Mouse (Mus musculus) E14TG2a.4 (cell line): ENCODE data around the gene Entpd1.

Experiments
- H3K27me3 ChIP-seq: 2 replicates; pipeline ENCODE4 v1.6.1; 2014; ENCODE audit warnings: low read length, control low read depth; ENCODE audit not compliant: insufficient read depth
- H3K36me3 ChIP-seq: 2 replicates; pipeline ENCODE4 v1.6.1; 2014; ENCODE audit warnings: low read length, control low read depth; ENCODE audit not compliant: insufficient read depth
- H3K4me1 ChIP-seq: replicated peaks from 2 replicates; pipeline ENCODE4 v1.6.1; 2014; ENCODE audit warnings: low read depth, low read length, control low read depth
- H3K4me3 ChIP-seq: replicated peaks from 2 replicates; pipeline ENCODE4 v1.5.1; 2014; ENCODE audit warnings: mild to moderate bottlenecking, low read length
- H3K9me3 ChIP-seq: 2 replicates; pipeline ENCODE4 v1.6.1; 2014; ENCODE audit warnings: low read length, control low read depth
- CTCF ChIP-seq: conservative IDR thresholded peaks from 2 replicates; pipeline ENCODE4 v1.5.1; 2014; ENCODE audit warnings: low read length
- NANOG ChIP-seq: IDR thresholded peaks from 2 replicates; pipeline ENCODE4 v1.6.1; 2014; ENCODE audit warnings: borderline replicate concordance, low read length, mixed read lengths
- POU5F1 ChIP-seq: IDR thresholded peaks from 2 replicates; pipeline ENCODE4 v1.6.1; 2014; ENCODE audit warnings: low read length, borderline replicate concordance

Gene Entpd1

DNA sequence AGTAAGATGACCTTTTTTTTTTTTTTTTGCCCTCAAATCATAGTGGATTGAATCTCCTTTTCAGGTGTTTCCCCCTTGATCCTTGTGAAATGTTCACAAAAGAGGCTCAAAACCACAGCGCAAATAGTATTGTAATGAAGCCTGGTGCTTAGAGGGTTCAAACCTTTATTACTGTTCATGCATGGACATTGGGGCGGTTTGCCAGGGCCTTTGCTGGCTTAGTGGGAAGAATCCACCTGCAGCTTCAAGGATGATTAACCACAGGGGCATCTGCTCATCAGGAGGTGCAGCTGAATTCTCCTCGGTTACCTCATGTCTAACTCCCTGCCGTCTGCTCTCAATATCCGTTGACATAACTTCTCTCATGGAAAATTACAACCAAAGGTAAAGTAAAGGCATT is 20.5 kb downstream of the Entpd1 start:
- TF ChIP-seq NANOG (no peak), CTCF (no peak), POU5F1 (no peak)
- Histone ChIP-seq H3K4me3 (no peak overlapping the region), H3K9me3 (no peaks in the 10 kb centered on the region; the same call in 1 of the 2 replicates), H3K36me3 (no peaks in the 10 kb centered on the region), H3K27me3 (no peaks in the 10 kb centered on the region; the same call in 1 of the 2 replicates), H3K4me1 (peaks cover 10% of the 10 kb centered on the region)

DNA sequence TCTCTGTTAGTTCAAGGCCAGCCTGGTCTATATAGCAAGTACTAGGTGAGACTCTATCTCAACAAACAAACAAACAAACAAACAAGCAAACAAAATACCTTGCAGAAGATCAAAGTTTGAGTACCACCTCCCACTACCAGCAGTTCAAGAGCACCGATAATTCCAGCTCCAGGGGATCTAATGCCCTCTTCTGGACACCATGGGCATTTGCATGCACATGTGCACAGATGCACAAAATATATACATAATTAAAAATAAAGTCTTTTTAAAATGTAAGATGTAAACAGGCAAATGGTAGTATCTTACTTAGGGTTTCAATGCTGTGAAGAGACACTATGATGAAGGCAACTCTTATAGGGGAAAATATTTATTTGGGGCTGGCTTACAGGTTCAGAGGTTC is 21.0 kb downstream of the Entpd1 start:
- Histone ChIP-seq H3K4me3 (no peak overlapping the region), H3K4me1 (peaks cover 15% of the 10 kb centered on the region), H3K27me3 (no peaks in the 10 kb centered on the region; the same call in 1 of the 2 replicates), H3K36me3 (no peaks in the 10 kb centered on the region), H3K9me3 (no peaks in the 10 kb centered on the region; the same call in 1 of the 2 replicates)
- TF ChIP-seq CTCF = peak; percentile 55
- no peak for TF ChIP-seq NANOG

DNA sequence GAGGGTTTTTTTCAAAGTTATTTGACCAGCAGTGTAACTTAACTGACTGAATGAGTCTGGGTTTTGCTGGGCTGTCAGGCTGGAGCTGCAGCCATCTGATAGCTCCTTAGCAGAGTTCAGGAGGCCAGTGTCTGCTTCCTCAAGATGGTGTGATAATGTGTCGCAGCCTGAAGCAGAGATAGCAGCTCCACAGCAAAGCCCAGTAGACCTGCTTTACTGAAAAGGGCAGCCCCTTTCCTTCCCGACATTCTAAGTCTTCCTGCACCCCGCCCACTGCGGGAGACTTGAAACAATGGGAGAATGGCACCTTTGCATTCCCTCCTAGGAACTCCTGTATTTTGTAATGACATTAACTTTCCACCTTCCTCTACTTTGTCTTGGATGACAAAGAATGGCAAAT is 24.9 kb downstream of the Entpd1 start:
- TF ChIP-seq NANOG (no peak), POU5F1 (no peak), CTCF (no peak)
- H3K4me3 ChIP-seq = no peak overlapping the region
- peaks cover 34% of the 10 kb centered on the region for H3K4me1 ChIP-seq
- no peaks in the 10 kb centered on the region; the same call in 1 of the 2 replicates for H3K9me3 ChIP-seq
- no peaks in the 10 kb centered on the region for H3K36me3 ChIP-seq
- H3K27me3 ChIP-seq = no peaks in the 10 kb centered on the region; the same call in 1 of the 2 replicates

DNA sequence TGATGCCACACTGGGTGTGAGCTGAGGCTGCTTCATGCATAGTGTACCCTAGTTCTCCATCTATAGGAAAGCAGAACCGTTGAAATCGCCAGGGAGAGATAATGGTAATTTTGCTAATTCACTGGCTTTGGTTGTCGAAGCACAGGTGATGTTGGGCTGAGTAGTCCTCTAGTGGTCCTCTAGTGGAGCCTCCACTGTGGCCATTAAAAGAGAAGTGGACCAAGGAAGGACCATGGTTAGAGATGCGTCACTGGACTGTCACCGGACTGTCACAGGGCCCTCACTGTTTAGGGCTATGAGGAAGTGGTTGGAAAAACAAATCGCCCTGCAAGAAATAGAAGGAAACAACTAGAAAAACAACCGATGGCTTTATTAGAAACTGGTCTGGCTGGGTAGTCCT is 25.4 kb downstream of the Entpd1 start:
- no peaks in the 10 kb centered on the region; the same call in 1 of the 2 replicates for H3K9me3 ChIP-seq
- H3K4me3 ChIP-seq = no peak overlapping the region
- no peak for TF ChIP-seq CTCF
- TF ChIP-seq POU5F1 = no peak
- no peak for TF ChIP-seq NANOG
- no peaks in the 10 kb centered on the region for H3K36me3 ChIP-seq
- H3K4me1 ChIP-seq = peaks cover 34% of the 10 kb centered on the region
- H3K27me3 ChIP-seq = no peaks in the 10 kb centered on the region; the same call in 1 of the 2 replicates

DNA sequence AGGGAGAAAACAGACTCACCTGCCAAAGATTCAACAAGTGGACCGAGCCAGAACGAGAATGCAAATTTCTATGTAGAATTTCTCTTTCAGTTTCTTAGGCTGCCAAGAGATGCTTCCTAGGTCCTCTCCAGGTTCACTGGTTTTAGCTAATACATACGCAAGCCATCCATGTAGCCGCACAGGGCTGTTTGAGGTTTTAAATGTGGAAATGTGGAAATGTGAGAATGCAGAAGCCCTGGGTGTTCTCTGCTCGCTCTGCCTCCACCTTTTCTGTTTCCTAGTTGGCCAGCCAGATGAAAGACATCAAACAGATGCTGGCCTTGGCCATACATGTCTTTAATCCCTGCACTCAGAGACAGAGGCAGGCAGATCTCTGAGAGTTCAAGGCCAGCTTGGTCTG is 26.4 kb downstream of the Entpd1 start:
- Histone ChIP-seq H3K9me3 (no peaks in the 10 kb centered on the region; the same call in 1 of the 2 replicates), H3K36me3 (no peaks in the 10 kb centered on the region), H3K27me3 (no peaks in the 10 kb centered on the region; the same call in 1 of the 2 replicates), H3K4me3 (no peak overlapping the region), H3K4me1 (peaks cover 34% of the 10 kb centered on the region)
- no peak for TF ChIP-seq POU5F1

DNA sequence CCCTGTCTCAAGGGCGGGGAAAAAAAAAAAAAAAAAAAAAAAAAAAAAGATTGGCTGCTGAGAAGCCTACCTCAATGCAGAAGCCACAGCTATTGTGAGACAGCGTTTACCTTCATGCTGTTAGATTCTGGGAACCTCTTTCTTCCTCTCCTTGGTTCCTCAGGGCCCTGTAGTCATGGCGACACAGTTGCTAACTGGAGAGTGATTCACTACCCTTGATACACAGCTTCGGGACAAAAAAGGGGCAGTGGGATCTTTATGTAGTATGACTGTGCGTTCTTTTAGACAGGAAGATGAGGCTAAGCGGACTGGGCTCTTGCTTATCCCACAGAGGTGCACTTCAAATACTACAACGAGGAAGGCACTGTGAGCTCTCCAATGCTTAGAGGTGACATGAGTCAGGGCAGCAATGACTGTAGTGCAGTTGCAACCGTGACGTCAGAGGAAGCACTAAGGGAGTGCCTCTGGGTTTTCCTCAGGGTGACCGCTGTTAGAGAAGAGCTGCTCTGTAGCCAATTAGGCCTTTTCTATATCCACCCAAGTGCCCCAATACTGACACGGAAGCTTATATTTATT is 27.7 kb downstream of the Entpd1 start:
- Histone ChIP-seq H3K9me3 (no peaks in the 10 kb centered on the region; the same call in 1 of the 2 replicates), H3K4me1 (peaks cover 34% of the 10 kb centered on the region), H3K4me3 (no peak overlapping the region), H3K36me3 (no peaks in the 10 kb centered on the region), H3K27me3 (no peaks in the 10 kb centered on the region; the same call in 1 of the 2 replicates)
- TF ChIP-seq CTCF = no peak
- no peak for TF ChIP-seq NANOG
- TF ChIP-seq POU5F1 = no peak

DNA sequence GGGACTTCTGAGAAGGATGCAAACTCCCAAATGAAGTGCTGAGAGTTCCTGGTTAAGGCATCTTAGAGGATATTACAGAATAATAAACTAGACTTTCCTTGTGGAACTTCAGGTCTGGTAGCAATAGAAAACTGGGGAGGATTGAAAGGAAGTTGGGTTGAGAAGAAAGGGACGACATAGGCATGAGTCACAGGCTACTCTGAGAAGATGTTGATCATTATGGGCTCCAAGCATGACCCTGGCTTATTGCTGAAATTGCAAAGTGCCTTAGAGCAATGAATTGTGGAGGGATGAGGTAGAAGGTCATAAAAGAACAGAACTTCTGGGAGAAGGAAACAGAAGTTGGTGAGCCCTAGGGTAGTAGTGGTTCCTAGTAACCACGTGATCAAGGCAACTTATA is 28.6 kb downstream of the Entpd1 start:
- Histone ChIP-seq H3K9me3 (no peaks in the 10 kb centered on the region), H3K36me3 (no peaks in the 10 kb centered on the region), H3K27me3 (no peaks in the 10 kb centered on the region; the same call in 1 of the 2 replicates), H3K4me1 (peaks cover 34% of the 10 kb centered on the region), H3K4me3 (no peak overlapping the region)
- no peak for TF ChIP-seq NANOG
- TF ChIP-seq CTCF = no peak
- TF ChIP-seq POU5F1 = no peak

DNA sequence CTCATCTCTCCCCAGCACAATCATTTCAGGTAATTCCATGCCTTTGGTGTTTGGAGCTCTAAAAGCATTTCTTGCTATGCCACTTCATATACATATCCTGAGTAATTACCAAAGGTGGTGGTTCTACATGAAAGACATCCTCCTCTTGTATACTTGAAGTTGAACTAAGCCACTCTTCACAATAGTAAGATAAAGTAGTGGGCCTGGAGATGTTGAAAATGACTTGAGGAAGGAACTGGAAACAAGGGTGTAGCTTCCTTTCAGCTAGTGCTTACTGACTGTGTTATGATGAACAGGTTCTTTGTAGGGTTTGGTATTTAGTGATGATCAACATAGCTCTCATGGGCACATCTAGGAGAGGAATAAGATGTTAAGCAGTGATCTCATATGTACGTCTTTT is 31.7 kb downstream of the Entpd1 start:
- no peak overlapping the region for H3K4me3 ChIP-seq
- TF ChIP-seq NANOG (no peak), POU5F1 (no peak), CTCF (no peak)

DNA sequence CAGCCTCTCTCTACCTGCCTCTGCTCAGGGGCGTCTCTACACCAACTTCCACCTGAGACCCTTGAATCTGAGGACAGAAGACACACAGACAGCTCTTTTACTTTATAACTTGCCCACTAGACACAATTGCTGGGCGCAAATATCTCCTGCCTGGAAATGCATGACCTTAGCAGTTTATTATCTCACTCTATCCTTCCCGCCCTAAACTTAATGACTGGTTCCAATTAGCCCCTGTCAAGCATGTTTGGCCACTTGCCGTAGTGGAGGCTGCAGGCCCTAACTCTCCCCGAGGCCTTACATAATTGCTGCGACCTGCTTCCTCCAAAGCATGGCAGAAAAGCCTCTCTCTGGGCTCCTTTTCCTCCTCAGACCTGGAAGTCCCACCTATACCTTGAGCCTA is 34.2 kb downstream of the Entpd1 start:
- Histone ChIP-seq H3K4me1 (peaks cover 16% of the 10 kb centered on the region), H3K36me3 (no peaks in the 10 kb centered on the region), H3K9me3 (no peaks in the 10 kb centered on the region), H3K27me3 (no peaks in the 10 kb centered on the region), H3K4me3 (no peak overlapping the region)
- TF ChIP-seq POU5F1 (no peak), NANOG (no peak), CTCF (no peak)

More for the DNA sequence above, 31.7 kb downstream of the Entpd1 start:
- Histone ChIP-seq H3K27me3 (no peaks in the 10 kb centered on the region), H3K36me3 (no peaks in the 10 kb centered on the region), H3K9me3 (no peaks in the 10 kb centered on the region), H3K4me1 (peaks cover 27% of the 10 kb centered on the region)
